Mouse (Mus musculus) MEL (cell line): ENCODE results near the gene Serpinb1a. TPM values are rescaled to one million over a fixed set of nuclear protein-coding genes. Genes with fewer than 3 reads are reported as not detected.

Source experiments
- DNase-seq: peaks from one replicate; pipeline ENCODE4 v3.0.0; 2011; ENCODE audit warnings: low read depth, low spot score
- H3K27ac ChIP-seq: 2 replicates; pipeline ENCODE4 v1.5.1; 2012; ENCODE audit warnings: low read depth, mild to moderate bottlenecking, control low read depth, low read length, moderate library complexity; ENCODE audit not compliant: control insufficient read depth
- H3K27me3 ChIP-seq, 2 experiments: fragments of 150-350 bp in 1 of 2; sonication (generic) in 1 of 2; 2 replicates each; pipeline ENCODE4 v1.6.1; 2012; ENCODE audit warnings: low read length in 2 of 2, mild to moderate bottlenecking in 2 of 2, improper control_type of control experiment in 1 of 2, moderate library complexity in 1 of 2; ENCODE audit not compliant: insufficient read depth in 2 of 2, control insufficient read depth in 1 of 2
- H3K36me3 ChIP-seq, 2 experiments: 2 replicates each; pipeline ENCODE4 v1.6.1; 2012 to 2014; ENCODE audit warnings: low read length in 2 of 2, improper control_type of control experiment in 1 of 2, inconsistent platforms in 1 of 2, mild to moderate bottlenecking in 1 of 2; ENCODE audit not compliant: insufficient read depth in 2 of 2, control insufficient read depth in 1 of 2
- H3K4me1 ChIP-seq, 2 experiments: fragments of 150-350 bp in 1 of 2; sonication (generic) in 1 of 2; 2 replicates each; pipeline ENCODE4 v1.6.1; 2012; ENCODE audit warnings: low read length in 2 of 2, improper control_type of control experiment in 1 of 2, mild to moderate bottlenecking in 1 of 2; ENCODE audit not compliant: insufficient read depth in 2 of 2, control insufficient read depth in 1 of 2
- H3K4me3 ChIP-seq, 2 experiments: fragments of 150-350 bp in 1 of 2; sonication (generic) in 1 of 2; 2 replicates each; pipeline ENCODE4 v1.5.1; 2012; ENCODE audit warnings: low read depth in 2 of 2, low read length in 2 of 2, mild to moderate bottlenecking in 2 of 2, moderate library complexity in 2 of 2, control low read depth in 1 of 2, improper control_type of control experiment in 1 of 2; ENCODE audit not compliant: control insufficient read depth in 1 of 2, insufficient read depth in 1 of 2
- H3K79me2 ChIP-seq: 2 replicates; pipeline ENCODE4 v1.6.1; 2012; ENCODE audit warnings: mild to moderate bottlenecking, low read length, moderate library complexity; ENCODE audit not compliant: control insufficient read depth, poor library complexity, insufficient read depth
- H3K9ac ChIP-seq: 2 replicates; pipeline ENCODE4 v1.6.1; 2012; ENCODE audit warnings: low read depth, mild to moderate bottlenecking, control low read depth, low read length, moderate library complexity; ENCODE audit not compliant: control insufficient read depth, poor library complexity, severe bottlenecking
- H3K9me3 ChIP-seq: fragments of 150-350 bp; sonication (generic); replicated peaks from 2 replicates; pipeline ENCODE4 v1.6.1; 2012; ENCODE audit warnings: mild to moderate bottlenecking, low read length, improper control_type of control experiment, moderate library complexity; ENCODE audit not compliant: insufficient read depth
- CHD1 ChIP-seq: IDR thresholded peaks from 2 replicates; pipeline ENCODE4 v1.6.1; 2012; ENCODE audit warnings: low read depth, mild to moderate bottlenecking, inconsistent platforms, low read length, improper control_type of control experiment
- CHD2 ChIP-seq: IDR thresholded peaks from 2 replicates; pipeline ENCODE4 v1.6.1; 2011; ENCODE audit warnings: low read length, improper control_type of control experiment
- CTCF ChIP-seq, 3 experiments: IDR thresholded peaks in 2 of 3; conservative IDR thresholded peaks in 1 of 3; 2 replicates each; pipeline ENCODE4 v1.5.1; 2011 to 2012; ENCODE audit warnings: low read length in 3 of 3, low read depth in 2 of 3, mild to moderate bottlenecking in 2 of 3, improper control_type of control experiment in 1 of 3, inconsistent platforms in 1 of 3, mixed read lengths in 1 of 3, moderate library complexity in 1 of 3; ENCODE audit not compliant: control insufficient read depth in 1 of 3, insufficient read depth in 1 of 3, poor library complexity in 1 of 3, severe bottlenecking in 1 of 3
- E2F4 ChIP-seq: IDR thresholded peaks from 2 replicates; pipeline ENCODE4 v1.6.1; 2011; ENCODE audit warnings: low read depth, low read length, improper control_type of control experiment, borderline replicate concordance
- GABPA ChIP-seq: IDR thresholded peaks from 2 replicates; pipeline ENCODE4 v1.6.1; 2012; ENCODE audit warnings: low read depth, mild to moderate bottlenecking, inconsistent platforms, low read length, improper control_type of control experiment, moderate library complexity
- KAT2A ChIP-seq: conservative IDR thresholded peaks from 2 replicates; pipeline ENCODE4 v1.6.1; 2012; ENCODE audit warnings: low read depth, low read length, improper control_type of control experiment, inconsistent platforms
- MAFK ChIP-seq: IDR thresholded peaks from 2 replicates; pipeline ENCODE4 v1.6.1; 2011; ENCODE audit warnings: low read depth, mild to moderate bottlenecking, low read length, improper control_type of control experiment, borderline replicate concordance
- MXI1 ChIP-seq: IDR thresholded peaks from 2 replicates; pipeline ENCODE4 v1.6.1; 2011; ENCODE audit warnings: mild to moderate bottlenecking, low read depth, low read length, improper control_type of control experiment
- MYB ChIP-seq: IDR thresholded peaks from 2 replicates; pipeline ENCODE4 v1.6.1; 2011; ENCODE audit warnings: mild to moderate bottlenecking, low read depth, low read length, improper control_type of control experiment
- MYC ChIP-seq: IDR thresholded peaks from 2 replicates; pipeline ENCODE4 v1.6.1; 2011; ENCODE audit warnings: low read depth, mild to moderate bottlenecking, low read length, improper control_type of control experiment, moderate library complexity
- NELFE ChIP-seq: IDR thresholded peaks from 2 replicates; pipeline ENCODE4 v1.6.1; 2011; ENCODE audit warnings: low read depth, low read length, improper control_type of control experiment
- POLR2A ChIP-seq, 2 experiments: IDR thresholded peaks; 2 replicates each; pipeline ENCODE4 v1.6.1; 2011 to 2012; ENCODE audit warnings: low read length in 2 of 2, mild to moderate bottlenecking in 2 of 2, control low read depth in 1 of 2, improper control_type of control experiment in 1 of 2, low read depth in 1 of 2, moderate library complexity in 1 of 2; ENCODE audit not compliant: control insufficient read depth in 1 of 2, insufficient read depth in 1 of 2, poor library complexity in 1 of 2
- POLR2AphosphoS2 ChIP-seq: IDR thresholded peaks from 2 replicates; pipeline ENCODE4 v1.6.1; 2011; ENCODE audit warnings: low read length, improper control_type of control experiment
- POLR2AphosphoS5 ChIP-seq: IDR thresholded peaks from 2 replicates; pipeline ENCODE4 v1.6.1; 2012; ENCODE audit warnings: low read depth, borderline replicate concordance, mild to moderate bottlenecking, inconsistent platforms, low read length, moderate library complexity, mixed read lengths
- RAD21 ChIP-seq: IDR thresholded peaks from 2 replicates; pipeline ENCODE4 v1.6.1; 2011; ENCODE audit warnings: mild to moderate bottlenecking, low read depth, low read length, improper control_type of control experiment
- RCOR1 ChIP-seq: IDR thresholded peaks from 2 replicates; pipeline ENCODE4 v1.6.1; 2012; ENCODE audit warnings: low read depth, mild to moderate bottlenecking, inconsistent platforms, low read length, improper control_type of control experiment
- SMC3 ChIP-seq: IDR thresholded peaks from 2 replicates; pipeline ENCODE4 v1.6.1; 2011; ENCODE audit warnings: low read depth, low read length, improper control_type of control experiment
- TAL1 ChIP-seq: IDR thresholded peaks from 2 replicates; pipeline ENCODE4 v1.6.1; 2012; ENCODE audit warnings: mild to moderate bottlenecking, inconsistent platforms, low read length, moderate library complexity, mixed read lengths
- TBP ChIP-seq: IDR thresholded peaks from 2 replicates; pipeline ENCODE4 v1.8.0; 2011; ENCODE audit warnings: low read depth, low read length, improper control_type of control experiment
- UBTF ChIP-seq: IDR thresholded peaks from 2 replicates; pipeline ENCODE4 v1.6.1; 2012; ENCODE audit warnings: low read depth, mild to moderate bottlenecking, inconsistent platforms, low read length, improper control_type of control experiment, moderate library complexity, borderline replicate concordance; ENCODE audit not compliant: insufficient read depth
- USF1 ChIP-seq: IDR thresholded peaks from 2 replicates; pipeline ENCODE4 v1.6.1; 2014; ENCODE audit warnings: low read depth, mild to moderate bottlenecking, inconsistent platforms, low read length, improper control_type of control experiment, moderate library complexity
- USF2 ChIP-seq, 2 experiments: IDR thresholded peaks; 2 replicates each; pipeline ENCODE4 v1.6.1; 2011 to 2012; ENCODE audit warnings: improper control_type of control experiment in 2 of 2, low read length in 2 of 2, borderline replicate concordance in 1 of 2, inconsistent platforms in 1 of 2, low read depth in 1 of 2, mild to moderate bottlenecking in 1 of 2; ENCODE audit not compliant: insufficient read depth in 1 of 2
- ZC3H11A ChIP-seq: IDR thresholded peaks from 2 replicates; pipeline ENCODE4 v1.6.1; 2012; ENCODE audit warnings: low read depth, mild to moderate bottlenecking, inconsistent platforms, low read length, improper control_type of control experiment
- ZMIZ1 ChIP-seq: IDR thresholded peaks from 2 replicates; pipeline ENCODE4 v1.6.1; 2012; ENCODE audit warnings: low read depth, mild to moderate bottlenecking, inconsistent platforms, low read length, improper control_type of control experiment, moderate library complexity
- polyA plus RNA-seq, 2 experiments: library from polyadenylated mRNA; stranded (reverse) in 1 of 2; unstranded in 1 of 2; fragments of >175 nt in 1 of 2; fragments of >200 nt in 1 of 2; gene quantifications; 2 replicates each; pipeline versions ENCODE4 v1.2.1 to v1.2.4; 2012; ENCODE audit warnings: low replicate concordance in 2 of 2, low read depth in 1 of 2; ENCODE audit not compliant: insufficient read length in 2 of 2, insufficient read depth in 1 of 2, missing spikeins in 1 of 2
- total RNA-seq: library from RNA; depleted of rRNA; stranded (reverse); fragments of 300-350 nt; gene quantifications from 2 replicates; pipeline ENCODE4 v1.2.3, GENCODE M21; 2012

Gene Serpinb1a
- total and polyA plus RNA-seq, 3 experiments: 2.7 to 6.8 TPM; not detected in 1

- H3K27me3 ChIP-seq: peaks cover 1 to 2% of the 10 kb centered on the region in 2 experiments; a peak in 3 of 4 replicates
- DNase-seq: no peak
These were observed 33.8 kb upstream of the Serpinb1a start for GRCm38 (mm10) chr13:32884755-32885154.

DNA sequence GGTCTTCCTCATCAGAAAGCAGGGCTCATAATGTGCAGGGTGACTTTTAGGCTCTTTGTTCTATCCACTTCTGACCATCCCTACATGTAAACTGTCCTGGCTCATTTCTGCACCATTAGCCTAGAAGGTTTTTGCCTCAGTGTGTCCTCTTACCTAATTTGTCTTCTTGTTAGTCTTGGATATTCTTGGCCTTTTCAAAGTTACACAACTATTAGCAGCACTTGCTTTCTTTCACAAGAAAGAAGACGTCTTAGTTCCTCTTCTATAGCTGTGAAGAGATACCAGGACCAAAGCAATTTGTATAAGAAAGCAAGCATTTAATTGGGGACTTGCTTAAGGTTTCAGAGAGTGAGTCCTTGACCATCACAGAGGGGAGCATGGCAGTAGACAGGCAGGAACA lies 22.9 kb upstream of the Serpinb1a start:
- H3K79me2 ChIP-seq: no peaks in the 10 kb centered on the region
- TF ChIP-seq CHD2: no peak
- TF ChIP-seq CHD1: no peak
- no peak for TF ChIP-seq MAFK
- no peak for TF ChIP-seq SMC3
- no peak for TF ChIP-seq ZMIZ1
- TF ChIP-seq USF1: no peak
- no peak for TF ChIP-seq USF2 (IDR thresholded peaks at IDR 0.05; ENCODE audit: borderline replicate concordance in 1 of 2, insufficient read depth in 1 of 2, low read depth in 1 of 2, low read length in 2 of 2)
- TF ChIP-seq NELFE: no peak
- TF ChIP-seq RCOR1: no peak
- no peak for TF ChIP-seq POLR2AphosphoS2
- no peak for TF ChIP-seq MXI1
- no peak for TF ChIP-seq MYC
- no peak for TF ChIP-seq POLR2AphosphoS5
- TF ChIP-seq TBP: no peak
- no peak for TF ChIP-seq POLR2A (IDR thresholded peaks at IDR 0.05; ENCODE audit: control insufficient read depth in 1 of 2, insufficient read depth in 1 of 2, low read depth in 1 of 2, low read length in 2 of 2, poor library complexity in 1 of 2)
- TF ChIP-seq GABPA: no peak
- TF ChIP-seq E2F4: no peak
- H3K27me3 ChIP-seq: no peaks in the 10 kb centered on the region; a peak in 1 of 4 replicates
- H3K9me3 ChIP-seq: no peaks in the 10 kb centered on the region
- peaks cover 0 to 3% of the 10 kb centered on the region in 2 experiments; a peak in 1 of 4 replicates for H3K36me3 ChIP-seq
- DNase-seq: no peak
- H3K27ac ChIP-seq: no peak overlapping the region
- no peak overlapping the region for H3K4me3 ChIP-seq
- no peak overlapping the region for H3K9ac ChIP-seq
- peaks cover 0 to 4% of the 10 kb centered on the region in 2 experiments; a peak in 1 of 4 replicates for H3K4me1 ChIP-seq

More at GRCm38 (mm10) chr13:32884755-32885154, 33.8 kb upstream of the Serpinb1a start:
- Histone ChIP-seq H3K36me3 (no peaks in the 10 kb centered on the region), H3K79me2 (no peaks in the 10 kb centered on the region), H3K9me3 (no peaks in the 10 kb centered on the region), H3K9ac (no peak overlapping the region), H3K4me3 (no peak overlapping the region), H3K4me1 (no peaks in the 10 kb centered on the region), H3K27ac (no peak overlapping the region)
- TF ChIP-seq KAT2A (no peak), UBTF (no peak), NELFE (no peak), ZC3H11A (no peak), MYB (no peak), CTCF (IDR thresholded peaks at IDR 0.05 in 2 of 3, conservative IDR thresholded peaks at IDR 0.05 in 1 of 3; ENCODE audit: control insufficient read depth in 1 of 3, insufficient read depth in 1 of 3, low read depth in 2 of 3, low read length in 3 of 3, poor library complexity in 1 of 3, severe bottlenecking in 1 of 3) (no peak), RAD21 (no peak), TAL1 (no peak)
